Mouse (Mus musculus) brain, embryonic 14.5 days (tissue): ENCODE results near the gene Bcl2. TPM values are rescaled to one million over a fixed set of nuclear protein-coding genes. Genes with fewer than 3 reads are reported as not detected.

ENCODE experiments used
- DNase-seq: peaks from one replicate; pipeline ENCODE4 v3.0.0-alpha.2; 2011; ENCODE audit warnings: low read depth
- CTCF ChIP-seq: fragments of 200-500 bp; IDR thresholded peaks from 2 replicates; pipeline ENCODE4 v1.5.1; 2012; ENCODE audit warnings: inconsistent platforms, mild to moderate bottlenecking, moderate library complexity, borderline replicate concordance; ENCODE audit not compliant: insufficient read depth, insufficient read length; ENCODE audit errors: extremely low read depth
- POLR2A ChIP-seq: fragments of 200-500 bp; IDR thresholded peaks from 2 replicates; pipeline ENCODE4 v1.6.1; 2012; ENCODE audit warnings: mild to moderate bottlenecking, inconsistent platforms, borderline replicate concordance; ENCODE audit not compliant: poor library complexity, insufficient read depth, insufficient read length, severe bottlenecking; ENCODE audit errors: extremely low read depth
- polyA plus RNA-seq: library from polyadenylated mRNA; depleted of rRNA; stranded (reverse); fragments of >200 nt; gene quantifications from 2 replicates; pipeline ENCODE4 v1.2.3, GENCODE M21; 2012

Bcl2 gene
- polyA plus RNA-seq, 1 experiment = 7.7 TPM

- DNase-seq = no peak
- no peak for TF ChIP-seq CTCF
- no peak for TF ChIP-seq POLR2A
These were observed 127.3 kb downstream of the Bcl2 start for GRCm38 (mm10) chr1:106586761-106587160.

DNA sequence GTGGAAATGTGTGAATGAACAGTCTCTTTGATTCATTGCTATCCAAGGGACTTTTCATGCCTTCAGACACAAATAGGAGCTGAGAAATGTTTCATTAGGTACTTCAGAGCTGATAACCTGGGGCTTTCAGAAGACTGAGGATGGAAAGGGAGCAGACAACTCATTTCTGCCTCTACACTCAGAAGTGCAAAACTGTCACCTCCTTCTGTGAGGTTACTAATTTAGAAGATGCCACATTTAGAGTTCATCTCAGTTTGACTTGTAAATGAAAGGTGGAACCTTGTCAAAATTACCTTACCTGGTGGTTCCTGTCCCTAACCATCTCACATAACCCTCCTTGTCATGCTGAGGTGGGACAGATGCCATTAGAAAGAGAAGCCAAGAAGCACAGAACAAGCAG is 128.7 kb downstream of the Bcl2 start:
- no peak for TF ChIP-seq CTCF
- no peak for TF ChIP-seq POLR2A
- no peak for DNase-seq

DNA sequence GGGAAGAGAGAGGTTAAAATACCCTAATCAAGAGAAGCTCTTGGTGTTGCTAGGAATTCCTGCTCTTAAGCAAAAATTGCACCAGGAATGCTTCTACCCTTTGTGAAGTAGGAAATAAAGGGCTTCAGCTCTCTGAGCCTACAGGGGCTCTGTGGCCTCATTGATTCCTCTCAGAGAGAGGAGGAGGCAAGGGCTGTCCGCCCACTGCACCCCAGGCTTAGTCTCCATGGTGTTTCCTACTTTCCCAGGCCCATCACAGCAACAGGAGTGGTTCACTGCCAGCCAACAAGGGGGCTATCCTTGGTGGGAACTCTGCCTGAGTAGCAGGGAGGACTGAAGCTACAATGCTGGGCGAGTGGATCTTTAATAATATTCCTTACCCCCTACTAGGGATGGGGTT is 129.2 kb downstream of the Bcl2 start:
- TF ChIP-seq CTCF (no peak), POLR2A (no peak)
- DNase-seq = peak; percentile 80

GRCm38 (mm10) chr1:106584273-106584672 is 129.8 kb downstream of the Bcl2 start:
- no peak for TF ChIP-seq POLR2A
- no peak for TF ChIP-seq CTCF
- DNase-seq = no peak

GRCm38 (mm10) chr1:106583245-106584241 is 130.5 kb downstream of the Bcl2 start:
- TF ChIP-seq CTCF (no peak), POLR2A (no peak)
- DNase-seq = peak; percentile 78

DNA sequence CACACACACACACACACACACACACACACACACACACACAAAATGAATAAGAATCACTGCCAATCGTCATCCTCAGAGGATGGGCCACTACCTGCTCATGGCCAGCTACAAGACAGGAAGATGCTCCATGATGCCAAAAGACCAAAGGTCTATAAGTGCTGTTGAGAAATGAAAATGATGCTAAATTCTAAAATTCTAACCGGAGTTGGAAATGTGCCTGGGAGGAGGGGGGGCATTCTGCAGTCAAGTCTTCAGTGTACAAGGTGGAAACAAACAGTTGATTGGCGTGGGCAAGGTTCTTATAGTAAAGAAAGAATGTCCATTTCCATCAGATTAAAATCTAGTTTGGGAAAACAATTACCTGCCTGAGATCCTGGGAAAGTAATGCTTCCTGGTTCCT is 131.3 kb downstream of the Bcl2 start:
- DNase-seq = no peak
- TF ChIP-seq POLR2A = no peak
- TF ChIP-seq CTCF = no peak

DNA sequence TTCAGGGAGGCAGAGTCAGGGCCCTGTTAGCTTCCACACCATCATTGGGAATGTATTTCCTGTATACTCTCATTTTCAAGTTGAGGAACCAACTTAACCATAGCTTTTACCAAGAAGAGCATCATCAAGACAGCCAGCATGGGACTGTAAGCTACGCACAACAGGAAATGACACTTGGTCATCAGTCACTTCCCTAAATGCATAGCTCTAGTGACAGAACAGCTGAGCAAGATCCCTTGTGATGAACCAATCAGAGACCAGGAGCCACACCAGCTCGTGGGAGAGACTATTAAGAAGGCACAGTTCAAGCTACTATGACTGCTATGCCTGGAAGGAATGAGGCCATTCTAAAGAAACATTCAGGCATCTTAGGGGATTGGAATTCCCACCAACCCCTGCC is 132.3 kb downstream of the Bcl2 start:
- TF ChIP-seq CTCF (no peak), POLR2A (no peak)
- DNase-seq = no peak

DNA sequence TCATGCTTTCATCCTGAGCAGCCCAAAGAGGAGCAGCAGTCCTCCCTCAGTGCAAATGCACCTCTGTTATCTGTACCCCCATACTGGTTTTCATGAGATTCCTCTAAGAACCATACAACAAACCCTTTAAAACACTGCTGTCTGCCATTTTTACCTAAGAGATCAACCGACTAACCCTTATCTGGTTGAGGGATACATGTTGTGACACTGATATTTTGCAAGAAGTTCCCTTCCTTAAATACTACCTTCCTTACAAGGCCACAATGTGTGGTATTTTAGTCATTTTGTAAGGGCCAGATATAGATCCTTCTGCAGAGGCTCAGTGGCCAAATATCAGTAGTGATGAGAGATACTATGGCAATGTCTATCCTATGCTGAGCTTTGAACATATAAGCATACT is 134.3 kb downstream of the Bcl2 start:
- TF ChIP-seq POLR2A (no peak), CTCF (no peak)
- DNase-seq = no peak

DNA sequence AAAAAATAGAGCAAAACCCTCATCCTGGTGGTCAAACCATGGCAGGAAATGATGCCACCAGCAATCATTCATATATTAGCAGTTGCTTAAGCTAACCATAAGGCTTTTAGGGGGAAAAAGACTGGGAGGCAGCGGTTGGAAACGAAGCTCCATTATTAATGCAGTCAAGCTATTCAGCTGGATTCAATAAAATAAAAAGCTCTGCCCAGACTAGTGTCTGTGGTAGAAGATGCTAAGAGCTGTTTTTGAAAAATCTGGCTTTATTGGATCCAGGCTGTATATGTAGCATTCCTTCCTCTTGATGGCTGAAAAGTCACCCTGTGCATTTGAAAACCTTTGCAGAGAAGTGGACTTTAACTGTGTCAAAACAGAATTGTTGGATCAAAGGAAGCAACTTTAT is 141.6 kb downstream of the Bcl2 start:
- no peak for DNase-seq
- TF ChIP-seq CTCF (no peak), POLR2A (no peak)

DNA sequence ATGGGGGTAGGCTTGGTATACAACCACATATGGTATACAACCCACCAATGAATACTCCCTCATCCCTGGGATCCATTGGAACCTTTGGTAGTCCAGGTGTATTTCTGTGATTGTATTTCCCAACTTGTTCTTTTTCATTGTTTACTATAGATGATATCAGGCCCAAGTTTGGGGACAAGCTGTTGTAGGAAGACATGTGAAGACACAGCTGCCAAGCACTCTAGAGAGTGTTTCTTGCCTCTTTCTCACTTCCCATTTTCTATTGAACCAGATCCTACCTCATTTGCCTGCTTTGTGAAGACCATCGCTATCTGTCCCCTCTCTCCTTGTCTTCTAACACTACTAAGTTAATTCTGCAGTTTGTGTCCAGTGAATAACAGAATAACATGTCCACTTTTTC is 143.2 kb downstream of the Bcl2 start:
- DNase-seq = no peak
- no peak for TF ChIP-seq POLR2A
- TF ChIP-seq CTCF = no peak

- DNase-seq = peak; percentile 41
- no peak for TF ChIP-seq POLR2A
- TF ChIP-seq CTCF = no peak
These were observed 143.7 kb downstream of the Bcl2 start for GRCm38 (mm10) chr1:106570366-106570765.

DNA sequence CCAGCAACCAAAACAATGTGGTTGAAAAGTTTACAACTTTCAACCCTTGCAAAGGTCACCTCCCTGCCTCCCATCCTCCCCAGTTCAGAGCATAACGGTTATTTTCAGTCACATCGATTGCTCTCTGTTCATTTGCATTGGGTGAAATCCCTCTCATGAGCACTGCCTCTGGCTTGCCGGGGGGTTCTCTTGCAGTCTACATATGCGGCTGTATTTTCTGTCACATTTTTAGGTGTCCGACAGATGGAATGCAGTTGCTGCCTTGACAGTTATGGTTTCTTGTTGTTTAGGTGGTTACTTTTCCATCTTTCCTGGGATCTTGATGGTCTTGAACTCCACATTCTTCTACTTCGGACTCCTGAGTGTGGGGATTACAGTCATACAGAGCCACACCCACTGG is 144.4 kb downstream of the Bcl2 start:
- TF ChIP-seq CTCF = no peak
- no peak for TF ChIP-seq POLR2A

DNA sequence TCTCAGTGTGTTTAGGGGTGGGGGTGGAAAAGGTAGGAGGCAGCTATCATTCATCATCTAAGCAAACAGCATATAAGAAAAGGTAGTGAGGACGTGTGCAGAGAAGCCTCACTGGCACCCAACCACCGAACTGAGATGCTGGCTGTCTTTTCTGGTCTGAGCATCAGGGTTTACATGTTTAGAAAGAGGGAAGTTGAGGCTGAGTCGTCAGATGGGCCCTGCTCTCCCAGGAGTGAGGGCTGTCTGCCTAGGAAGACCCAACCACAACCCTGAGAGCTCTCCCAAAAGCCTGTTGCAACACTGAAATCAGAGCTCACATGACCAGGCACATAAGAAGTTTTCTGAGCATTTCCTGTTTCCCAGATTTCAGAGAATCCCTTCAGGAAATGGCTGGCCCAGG is 145.2 kb downstream of the Bcl2 start:
- TF ChIP-seq POLR2A (no peak), CTCF (no peak)

More for the DNA sequence above, 144.4 kb downstream of the Bcl2 start:
- no peak for DNase-seq

More for the DNA sequence above, 145.2 kb downstream of the Bcl2 start:
- DNase-seq = no peak
